Comparison of ENCODE assay signal across 9 mouse cellular contexts in genomic region chr6:39515739-39516131, GRCm38 (mm10). TPM values are rescaled to one million over a fixed set of nuclear protein-coding genes. Genes with fewer than 3 reads are reported as not detected.
DNase-seq lines count a peak whose midpoint lies in the region; ATAC-seq and TF ChIP-seq lines count a peak whose summit lies in the region.
"Had no signal": no experiment of that assay in that cellular context is flagged by ENCODE, and none has a peak within 500 bp of the region (broad histone marks: within the 10 kb centered on the region; RNA-seq: fewer than 3 reads in every experiment).

No protein-coding gene starts in this region.

- no peak for TF ChIP-seq POLR2A in brain, embryonic 14.5 days (IDR thresholded peaks at IDR 0.05; ENCODE audit: borderline replicate concordance, extremely low read depth, insufficient read depth, insufficient read length, poor library complexity, severe bottlenecking)
- TF ChIP-seq POLR2A in testis, adult 2 months (IDR thresholded peaks at IDR 0.05; ENCODE audit: control insufficient read depth, low read depth, low read length): no peak

- DNase-seq in kidney, postnatal 36 days: no peak
- peak; percentile 75 for DNase-seq in brain, embryonic 14.5 days (ENCODE audit: low read depth)
- DNase-seq in heart, embryonic 10.5 days (ENCODE audit: low spot score): peak; percentile 81
- no peak for DNase-seq in left cerebral cortex, adult 9 months (ENCODE audit: low spot score in 2 of 2)
- DNase-seq in spleen, adult 12 weeks (ENCODE audit: low spot score): no peak

- ATAC-seq in kidney, embryonic 15.5 days (replicated peaks; ENCODE audit: low FRiP score): peak; percentile 89
- ATAC-seq in limb, embryonic 15.5 days (ENCODE audit: insufficient number of reproducible peaks, low FRiP score, low TSS enrichment, low read depth): peak; percentile 64; the same call in 1 of the 2 replicates

- TF ChIP-seq CTCF in brain, embryonic 14.5 days (IDR thresholded peaks at IDR 0.05; ENCODE audit: borderline replicate concordance, extremely low read depth, insufficient read depth, insufficient read length): no peak
- TF ChIP-seq CTCF in testis, adult 2 months (IDR thresholded peaks at IDR 0.05; ENCODE audit: control insufficient read depth, insufficient read depth, insufficient replicate concordance, low read depth, low read length): no peak

- no peak overlapping the region for H3K4me3 ChIP-seq in kidney, embryonic 15.5 days (replicated peaks)
- no peak overlapping the region for H3K4me3 ChIP-seq in heart, embryonic 10.5 days
- H3K4me3 ChIP-seq in limb, embryonic 15.5 days: peak overlapping the region; percentile 17; the same call in 1 of the 2 replicates
- no peak overlapping the region for H3K4me3 ChIP-seq in testis, adult 2 months (ENCODE audit: control insufficient read depth, low read depth, low read length)

- no peaks in the 10 kb centered on the region for H3K27me3 ChIP-seq in kidney, embryonic 15.5 days
- no peaks in the 10 kb centered on the region for H3K27me3 ChIP-seq in heart, embryonic 10.5 days (ENCODE audit: insufficient read depth, poor library complexity, severe bottlenecking)
- no peaks in the 10 kb centered on the region for H3K27me3 ChIP-seq in limb, embryonic 15.5 days
- no peaks in the 10 kb centered on the region for H3K27me3 ChIP-seq in testis, adult 2 months (ENCODE audit: control insufficient read depth, insufficient read depth, low read length)

- H3K27ac ChIP-seq in kidney, embryonic 15.5 days: peak overlapping the region; percentile 93
- H3K27ac ChIP-seq in heart, embryonic 10.5 days: peak overlapping the region; percentile 80
- peak overlapping the region; percentile 94 for H3K27ac ChIP-seq in limb, embryonic 15.5 days
- H3K27ac ChIP-seq in testis, adult 2 months (ENCODE audit: control insufficient read depth, insufficient read depth, low read depth, low read length): peak overlapping the region; percentile 18; the same call in 1 of the 2 replicates

- 0 out of 2 replicates have a peak, but pooled peaks cover 4% of the 10 kb centered on the region for H3K9me3 ChIP-seq in kidney, embryonic 15.5 days (replicated peaks)
- peaks cover 9% of the 10 kb centered on the region; the same call in 1 of the 2 replicates for H3K9me3 ChIP-seq in heart, embryonic 10.5 days
- no peaks in the 10 kb centered on the region for H3K9me3 ChIP-seq in limb, embryonic 15.5 days
- H3K9me3 ChIP-seq: G1E had no signal

- peaks cover 26% of the 10 kb centered on the region for H3K36me3 ChIP-seq in kidney, embryonic 15.5 days
- H3K36me3 ChIP-seq in heart, embryonic 10.5 days: peaks cover 34% of the 10 kb centered on the region
- H3K36me3 ChIP-seq in limb, embryonic 15.5 days: peaks cover 20% of the 10 kb centered on the region
- no peaks in the 10 kb centered on the region for H3K36me3 ChIP-seq in testis, adult 2 months (ENCODE audit: control insufficient read depth, insufficient read depth, low read length)
- H3K36me3 ChIP-seq: G1E had no signal

- peaks cover 21% of the 10 kb centered on the region for H3K4me1 ChIP-seq in kidney, embryonic 15.5 days
- peaks cover 15% of the 10 kb centered on the region for H3K4me1 ChIP-seq in heart, embryonic 10.5 days
- H3K4me1 ChIP-seq in limb, embryonic 15.5 days: peaks cover 19% of the 10 kb centered on the region
- no peaks in the 10 kb centered on the region for H3K4me1 ChIP-seq in testis, adult 2 months (ENCODE audit: control insufficient read depth, insufficient read depth, low read length)

- H3K4me2 ChIP-seq in kidney, embryonic 15.5 days: peak overlapping the region; percentile 42
- H3K4me2 ChIP-seq in limb, embryonic 15.5 days: peak overlapping the region; percentile 35

- H3K9ac ChIP-seq in kidney, embryonic 15.5 days: 0 out of 2 replicates have a peak overlapping the region, but pooled peaks have one; percentile 18
- no peak overlapping the region for H3K9ac ChIP-seq in limb, embryonic 15.5 days

- 24% methylated on average over 6 of the region's 6 CpGs for WGBS in kidney, embryonic 15.5 days
- 26% methylated on average over 6 of the region's 6 CpGs for WGBS in heart, embryonic 10.5 days
- WGBS in limb, embryonic 15.5 days: 22% methylated on average over 6 of the region's 6 CpGs

RNA-seq across cellular contexts. Expression of gene Dennd2a, which starts 41.9 kb away (rescaled TPM):
- polyA plus RNA-seq in kidney, embryonic 15.5 days (2015; fragmentation: Nextera tagmentation; extraction: Ambion mirVana): 23.5 and 24.0 TPM in 2 replicates
- polyA plus RNA-seq in brain, embryonic 14.5 days (2012; rRNA removed): 37.7 and 44.3 TPM in 2 replicates
- polyA plus RNA-seq in heart, embryonic 10.5 days (2016; fragmentation: Nextera tagmentation; extraction: Ambion mirVana): 22.8 and 29.6 TPM in 2 replicates
- polyA plus RNA-seq in limb, embryonic 15.5 days (2015; fragmentation: Nextera tagmentation; extraction: Ambion mirVana): 16.6 and 21.7 TPM in 2 replicates
- polyA plus RNA-seq in testis, adult 2 months (2012; rRNA removed): 9.5 and 10.0 TPM in 2 replicates
- polyA plus RNA-seq: G1E had no signal

RNA-seq across cellular contexts. Expression of gene Adck2, which starts 57.9 kb away (rescaled TPM):
- polyA plus RNA-seq in kidney, embryonic 15.5 days (2015; fragmentation: Nextera tagmentation; extraction: Ambion mirVana): 27.4 TPM in 2 replicates
- 16.5 and 23.3 TPM in 2 replicates for polyA plus RNA-seq in brain, embryonic 14.5 days (2012; rRNA removed)
- polyA plus RNA-seq in heart, embryonic 10.5 days (2016; fragmentation: Nextera tagmentation; extraction: Ambion mirVana): 16.5 and 16.8 TPM in 2 replicates
- 36.6 and 48.3 TPM in 2 replicates for polyA plus RNA-seq in limb, embryonic 15.5 days (2015; fragmentation: Nextera tagmentation; extraction: Ambion mirVana)
- polyA plus RNA-seq in testis, adult 2 months (2012; rRNA removed): 4.2 and 5.5 TPM in 2 replicates

Comparison
In these comparisons a context has a peak if more than half of its experiments do, and no peak if none do; other contexts are left out.
1. H3K27ac ChIP-seq: peak in every context shown above with its lines; median percentile 94 in limb, embryonic 15.5 days; 93 in kidney, embryonic 15.5 days; 80 in heart, embryonic 10.5 days; 18 in testis, adult 2 months.
2. DNase-seq: peak in brain, embryonic 14.5 days (single experiment) and heart, embryonic 10.5 days (single experiment); none in kidney, postnatal 36 days (0 of 2), left cerebral cortex, adult 9 months (0 of 2) and spleen, adult 12 weeks (single experiment).